ENCODE assay signal across 8 mouse cellular contexts in the genomic region with DNA sequence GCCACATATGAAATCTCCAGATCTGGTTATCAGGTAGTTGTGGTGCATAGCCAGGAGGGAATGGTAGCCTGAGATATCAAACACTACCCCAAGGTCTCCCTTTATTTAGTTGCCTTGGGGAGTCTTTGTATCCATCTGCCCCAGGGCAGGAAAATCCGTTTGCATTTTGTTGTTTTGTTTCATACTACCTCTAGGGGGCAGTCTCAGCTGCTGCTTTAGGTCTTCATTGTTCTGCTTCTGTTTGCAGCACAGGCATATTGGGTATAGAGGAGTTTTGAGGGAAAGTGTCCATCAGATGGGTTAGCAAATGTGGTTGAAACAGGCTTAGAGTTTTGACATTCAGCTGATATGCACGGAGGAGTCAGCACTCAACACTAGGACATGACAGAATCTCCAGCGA. TPM values are rescaled to one million over a fixed set of nuclear protein-coding genes. Genes with fewer than 3 reads are reported as not detected.
DNase-seq lines count a peak whose midpoint lies in the region; ATAC-seq lines count a peak whose summit lies in the region.

No protein-coding gene starts in this region.

- DNase-seq in cerebellum, adult 9-10 months = peak; percentile 49
- no peak for DNase-seq in cerebellum, adult 9-11 months
- DNase-seq in lung, postnatal 25 days (ENCODE audit: low spot score) = peak; percentile 29
- no peak for DNase-seq in lung, postnatal 4 days
- DNase-seq in embryo, embryonic 11.5 days (ENCODE audit: low read depth, low spot score) = peak; percentile 30
- DNase-seq in retina, postnatal 7 days (ENCODE audit: low read depth, low spot score) = peak; percentile 27
- no peak for DNase-seq in lung, postnatal 36 days

- no peak for ATAC-seq in inflammation-experienced regulatory T-cells, adult 6 months

RNA-seq across cellular contexts. Expression of a gene that starts 40.5 kb away (rescaled TPM):
- 1 to 10 TPM; 5.2 to 6.0 (median 5.6) TPM for polyA plus RNA-seq in inflammation-experienced regulatory T-cells, adult 6 months (2017; shearing (Covaris generic))

RNA-seq across cellular contexts. Expression of a gene that starts 40.6 kb away (rescaled TPM):
- 10 to 100 TPM; 17.1 to 27.4 (median 23.4) TPM for polyA plus RNA-seq in inflammation-experienced regulatory T-cells, adult 6 months (2017; shearing (Covaris generic))

Comparison
In these comparisons a context has a peak if more than half of its experiments do, and no peak if none do; other contexts are left out.
1. DNase-seq: peak in cerebellum, adult 9-10 months (single experiment), lung, postnatal 25 days (single experiment), embryo, embryonic 11.5 days (single experiment) and retina, postnatal 7 days (single experiment); none in cerebellum, adult 9-11 months (single experiment), lung, postnatal 4 days (0 of 2) and lung, postnatal 36 days (single experiment).